Mouse (Mus musculus): ENCODE measurements around the gene Clps. TPM values are rescaled to one million over a fixed set of nuclear protein-coding genes. Genes with fewer than 3 reads are reported as not detected.
A peak's percentile ranks its signal among the peaks of the same experiment; 100 is the strongest.

Clps gene
- total RNA-seq (2021) = 1,000 to 10,000 TPM in 1 of 2 experiments, under 1 TPM in 1; 0.56 to 1,299 TPM
- long read RNA-seq, experiment 1, partial matches to known transcripts = 0 of 1 reads
- long read RNA-seq, experiment 1, other reads (novel, unspliced or antisense) = 1 of 1 reads
- long read RNA-seq, experiment 2, transcript Clps-201 (3 exons, 611 nt) = major isoform, 655 of 741 reads
- long read RNA-seq, experiment 2, partial matches to known transcripts = 12 of 741 reads
- long read RNA-seq, experiment 2, other reads (novel, unspliced or antisense) = 73 of 741 reads

DNA sequence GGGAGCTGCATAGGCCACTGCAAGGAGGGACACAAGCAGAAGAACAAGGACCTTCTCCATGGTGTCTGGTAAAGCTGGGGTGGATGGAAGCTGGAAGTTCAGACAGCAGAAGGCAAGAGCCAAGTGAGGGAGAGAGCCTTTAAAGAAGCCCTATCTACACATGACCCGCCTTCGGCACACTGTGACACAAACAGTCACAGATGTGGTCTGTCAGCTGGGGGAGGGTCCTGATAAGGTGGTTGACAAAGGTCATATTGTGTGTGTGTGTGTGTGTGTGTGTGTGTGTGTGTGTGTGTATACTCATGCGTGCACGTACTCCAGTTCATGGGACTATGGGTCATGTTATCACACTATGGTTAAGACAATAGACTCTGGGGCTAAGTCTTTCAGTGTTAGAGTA is at the start of gene Clps:
Clps (minus strand) TSS at position 169 of the 400 bp plus-strand sequence.
- DNase-seq (ENCODE audit: low spot score in 2 of 2) = no peak

DNA sequence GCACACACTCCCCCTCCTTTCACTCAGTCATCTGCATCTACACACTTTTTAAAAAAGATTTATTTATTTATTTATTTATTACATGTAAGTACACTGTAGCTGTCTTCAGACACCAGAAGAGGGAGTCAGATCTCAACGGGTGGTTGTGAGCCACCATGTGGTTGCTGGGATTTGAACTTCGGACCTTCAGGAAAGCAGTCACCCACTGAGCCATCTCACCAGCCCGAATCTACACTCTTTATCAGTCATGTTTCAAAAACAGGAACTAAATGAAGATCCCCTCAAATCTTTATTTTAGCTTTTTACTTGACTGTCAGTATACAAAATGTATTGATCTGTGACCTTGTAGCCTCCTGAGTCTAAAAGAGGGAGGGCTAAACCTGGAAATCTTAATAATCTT is 49.0 kb upstream of the Clps start:
- DNase-seq (ENCODE audit: low spot score in 2 of 2) = no peak

DNA sequence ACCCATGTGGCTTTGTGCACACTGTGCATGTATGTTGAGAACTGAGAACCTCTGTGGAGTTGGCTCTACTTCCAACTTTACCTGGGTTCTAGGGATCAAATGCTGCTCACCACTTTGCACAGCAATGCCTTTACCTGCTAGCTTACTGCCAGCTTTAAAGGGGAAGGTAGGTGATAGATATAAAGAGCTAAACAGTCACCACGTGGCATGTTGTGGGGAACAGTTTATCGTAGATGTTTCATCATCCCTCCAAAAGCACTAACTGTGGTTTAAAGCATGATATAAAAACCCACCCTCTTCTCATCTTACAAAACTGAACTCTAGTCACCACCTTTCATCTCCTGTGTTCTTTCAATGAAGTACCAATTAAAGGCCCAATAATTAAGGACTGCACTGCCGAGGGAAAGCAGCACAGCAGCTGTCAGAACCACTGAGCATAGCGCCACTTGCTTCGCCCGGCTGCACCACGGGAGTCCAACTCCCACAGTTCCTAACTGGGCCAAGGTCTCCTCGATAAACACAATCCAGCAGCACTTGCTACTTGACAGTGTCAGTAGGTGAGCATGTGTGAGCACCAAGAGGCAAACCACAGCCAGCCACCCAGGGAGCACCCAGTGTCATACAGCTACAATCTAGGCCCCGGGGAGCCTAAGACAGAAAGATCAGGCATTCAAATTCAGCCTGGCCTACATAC is 41.1 kb upstream of the Clps start:
- no peak for DNase-seq (ENCODE audit: low spot score in 2 of 2)

DNA sequence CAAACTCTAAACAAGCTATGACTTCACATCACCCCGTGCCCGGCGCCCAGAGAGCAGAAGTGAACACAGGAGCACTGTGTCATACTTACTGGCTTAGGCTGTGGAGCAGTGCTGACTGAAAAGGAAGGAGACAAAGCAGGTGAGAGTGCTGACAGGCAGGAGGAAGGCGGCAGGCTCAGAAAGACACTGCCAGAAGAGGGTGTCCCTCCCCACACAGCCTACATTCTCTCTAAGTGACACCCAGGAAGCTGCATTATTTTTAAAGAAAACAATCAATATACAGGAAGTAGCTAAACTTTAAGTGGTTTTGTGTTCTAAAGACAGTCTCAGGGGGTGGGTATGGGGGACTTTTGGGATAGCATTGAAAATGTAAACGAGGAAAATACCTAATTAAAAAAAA is 40.2 kb upstream of the Clps start:
- DNase-seq (ENCODE audit: low spot score in 2 of 2) = no peak

DNA sequence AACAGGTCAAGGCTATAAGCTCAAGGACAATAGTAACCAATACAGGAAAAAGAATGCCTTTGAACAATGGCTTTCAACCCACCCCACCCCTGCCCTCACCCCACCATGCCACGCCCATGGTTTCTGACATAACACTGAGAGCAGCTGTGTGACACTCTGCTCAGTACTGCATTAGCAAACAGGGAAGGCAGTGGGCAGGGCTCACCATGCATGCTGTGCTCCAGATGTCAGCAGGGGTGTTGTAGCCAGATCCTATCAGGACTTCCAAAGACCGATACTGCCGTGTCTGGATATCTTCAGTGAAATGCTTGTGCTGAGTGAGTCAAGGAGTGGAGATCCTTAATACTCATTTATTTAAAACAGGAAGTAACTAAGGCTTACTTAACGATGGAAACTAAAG is 33.4 kb upstream of the Clps start:
- DNase-seq (ENCODE audit: low spot score in 2 of 2) = no peak

DNA sequence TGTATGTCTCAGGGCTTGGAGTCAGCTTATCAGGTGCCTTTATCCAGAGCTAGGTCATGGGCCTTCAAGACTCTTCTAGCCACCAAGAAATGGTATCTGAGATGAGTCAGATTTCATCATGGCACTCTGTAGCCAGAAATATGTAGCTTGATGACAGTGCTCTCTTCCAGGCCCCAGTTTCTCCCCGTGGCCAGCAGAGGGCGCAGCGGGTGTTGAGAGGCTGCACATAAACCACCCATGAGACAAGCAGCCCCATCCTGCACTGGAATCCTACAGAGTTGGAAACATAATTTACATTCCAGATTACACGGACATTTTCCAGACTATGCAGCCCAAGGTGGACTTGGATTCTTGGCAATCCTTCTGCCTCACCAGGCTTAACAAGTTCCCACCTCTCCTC is 32.4 kb upstream of the Clps start:
- peak; percentile 57 to 64 for DNase-seq (ENCODE audit: low spot score in 2 of 2)

DNA sequence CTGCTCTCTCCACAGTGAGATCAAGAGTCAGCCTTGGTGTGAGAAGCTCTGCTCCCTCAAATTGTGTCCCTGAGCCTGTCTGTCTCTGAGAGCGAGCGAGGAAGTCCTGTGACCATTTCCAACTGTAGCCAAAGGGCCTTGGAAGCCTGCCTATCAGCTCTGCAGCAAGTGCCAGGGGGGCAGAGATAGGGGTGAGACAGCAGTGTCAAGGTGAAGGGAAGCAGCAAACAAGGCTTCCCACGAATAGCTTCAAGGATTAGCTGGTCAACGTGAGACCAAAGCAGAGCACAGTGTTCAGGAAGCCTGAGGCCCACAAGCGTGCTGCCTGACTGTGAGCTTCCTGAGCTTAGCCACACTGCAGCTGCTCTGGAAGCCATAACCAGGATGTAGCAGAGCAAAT is 30.9 kb upstream of the Clps start:
- DNase-seq (ENCODE audit: low spot score in 2 of 2) = no peak

DNA sequence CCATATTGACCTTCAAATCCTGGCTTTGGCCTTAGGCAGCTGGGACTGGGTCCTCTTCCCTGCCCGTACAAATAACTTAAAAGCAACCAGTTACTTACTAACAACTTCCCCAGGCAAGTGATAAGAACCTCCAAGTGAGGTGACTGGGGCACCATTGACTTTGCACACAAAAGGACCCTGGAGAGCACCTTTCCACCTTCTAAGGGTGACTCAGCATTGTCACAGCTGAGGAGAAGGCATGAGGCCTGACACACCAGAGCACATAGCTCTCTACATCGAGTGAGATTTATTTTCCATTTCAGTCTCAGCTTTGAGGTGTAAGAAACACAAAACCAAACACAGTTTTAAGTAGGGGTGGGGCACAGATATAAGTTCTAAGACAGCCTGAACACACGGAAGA is 30.0 kb upstream of the Clps start:
- no peak for DNase-seq (ENCODE audit: low spot score in 2 of 2)

DNA sequence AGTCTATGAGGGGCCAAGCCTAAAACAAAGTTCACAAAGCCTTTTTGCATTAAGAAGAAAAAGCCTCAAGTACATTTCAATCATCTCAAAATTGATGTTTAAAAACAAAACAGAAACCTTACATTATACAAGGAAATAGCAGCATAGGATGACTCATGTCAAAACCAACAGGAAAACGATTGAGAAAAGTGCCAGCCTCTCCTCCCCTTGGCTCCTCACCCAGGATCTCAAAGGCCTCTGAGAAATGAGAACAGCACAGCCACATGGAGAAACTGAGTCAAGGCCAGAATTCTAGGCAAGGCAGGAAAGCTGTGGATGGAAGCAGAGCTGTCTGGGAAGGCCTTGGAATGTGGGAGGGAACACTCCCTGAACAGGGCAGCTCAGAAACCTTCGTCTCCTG is 28.0 kb upstream of the Clps start:
- no peak for DNase-seq (ENCODE audit: low spot score in 2 of 2)

DNA sequence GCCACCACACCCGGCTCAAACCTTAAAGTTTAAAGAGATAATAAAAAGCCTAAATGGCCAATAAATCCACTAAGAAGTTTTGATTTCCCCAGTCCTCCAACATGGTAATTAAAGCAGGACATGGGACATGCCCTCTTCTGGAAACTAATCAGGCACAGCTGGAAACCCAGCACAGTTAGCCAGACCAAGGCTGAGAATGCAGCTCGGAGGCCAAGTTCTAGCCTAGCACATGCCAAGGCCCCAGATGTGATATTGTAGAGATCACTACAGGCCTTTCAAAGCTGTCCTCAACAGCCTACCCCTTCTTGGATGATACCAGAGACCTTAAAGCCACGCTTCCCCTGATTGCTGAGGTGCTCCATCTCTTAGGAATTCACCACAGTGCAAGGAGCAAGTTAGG is 25.9 kb upstream of the Clps start:
- DNase-seq (ENCODE audit: low spot score in 2 of 2) = no peak

DNA sequence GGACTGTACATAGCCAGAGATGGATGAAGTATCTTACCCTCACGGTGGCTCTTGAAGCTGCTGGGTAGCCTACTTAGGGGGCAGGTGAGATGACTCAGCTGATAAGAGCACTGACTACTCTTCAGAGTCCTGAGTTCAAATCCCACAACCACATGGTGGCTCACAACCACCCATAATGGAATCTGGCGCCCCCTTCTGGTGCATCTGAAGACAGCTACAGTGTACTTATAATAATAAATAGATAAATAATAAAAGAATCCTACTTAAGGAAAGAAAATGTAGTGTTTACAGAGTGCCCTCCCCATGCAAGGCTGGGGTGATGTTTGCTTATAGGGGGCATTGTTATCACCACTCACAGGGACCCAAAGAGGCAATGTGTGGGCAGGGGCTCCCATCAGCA is 20.5 kb upstream of the Clps start:
- no peak for DNase-seq (ENCODE audit: low spot score in 2 of 2)

DNA sequence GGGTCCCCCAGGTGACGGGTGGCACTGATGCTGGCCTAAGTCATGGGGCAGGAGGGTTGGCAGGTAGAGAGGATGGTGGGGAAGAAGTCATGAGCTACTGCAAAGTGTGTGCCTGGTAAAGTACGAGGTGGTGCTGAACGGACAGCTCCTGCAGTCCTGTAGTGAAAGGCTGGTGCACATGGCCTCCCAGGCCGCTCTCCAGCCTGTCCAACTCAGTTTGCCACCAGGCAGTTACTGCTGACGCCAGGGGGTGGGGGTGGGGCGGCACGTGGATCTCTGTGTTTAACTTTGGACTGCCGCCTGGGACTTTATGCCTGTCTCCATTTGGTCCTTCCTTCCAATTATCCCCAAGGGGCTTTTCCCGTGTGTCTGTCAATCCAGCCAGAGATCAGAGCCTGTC is 19.8 kb upstream of the Clps start:
- DNase-seq (ENCODE audit: low spot score in 2 of 2) = peak; percentile 19 to 39

DNA sequence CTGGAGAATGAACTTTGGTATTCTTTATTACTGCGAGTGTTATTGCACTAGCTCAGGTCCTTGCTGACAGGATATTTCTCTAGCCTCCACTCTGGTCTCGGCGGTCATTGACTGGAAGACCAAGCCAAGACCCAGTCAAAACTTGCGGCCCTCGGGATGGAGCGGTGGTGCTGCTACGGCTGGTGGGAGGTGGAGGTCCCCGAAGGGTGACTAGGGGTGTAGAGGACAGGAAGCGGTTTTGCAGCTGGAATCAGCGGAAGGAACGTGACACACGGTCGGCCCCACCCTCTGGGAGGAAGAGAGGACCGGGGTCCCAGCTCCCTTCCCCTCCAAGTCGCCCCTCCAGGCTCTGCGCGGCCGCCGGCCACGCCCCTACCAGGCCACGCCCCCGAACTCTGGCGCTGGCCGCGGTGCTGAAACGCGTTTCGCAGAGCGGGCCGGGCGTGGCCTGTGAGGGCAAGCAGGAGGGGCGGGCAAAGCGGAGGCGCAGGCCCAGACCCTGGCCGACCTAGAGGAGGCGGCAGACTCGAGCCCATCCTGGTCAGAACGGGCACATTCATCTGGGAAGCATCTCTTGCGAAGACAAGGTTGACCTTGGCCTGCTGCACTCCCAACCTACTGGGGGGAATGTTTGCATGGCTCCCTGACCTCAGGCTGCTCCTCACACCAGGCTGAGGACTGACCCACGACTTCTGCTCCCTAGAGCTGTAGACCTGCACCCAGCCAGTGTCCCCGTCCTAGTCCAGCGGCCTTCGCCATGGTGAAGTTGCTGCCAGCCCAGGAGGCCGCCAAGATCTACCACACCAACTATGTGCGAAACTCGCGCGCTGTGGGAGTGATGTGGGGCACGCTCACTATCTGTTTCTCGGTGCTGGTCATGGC is 14.9 kb upstream of the Clps start, which contains the start of gene Lhfpl5:
Lhfpl5 (plus strand) TSS at position 398 of the 882 bp plus-strand sequence.
- DNase-seq (ENCODE audit: low spot score in 2 of 2) = peak in 1 of 2 experiments; percentile 35

DNA sequence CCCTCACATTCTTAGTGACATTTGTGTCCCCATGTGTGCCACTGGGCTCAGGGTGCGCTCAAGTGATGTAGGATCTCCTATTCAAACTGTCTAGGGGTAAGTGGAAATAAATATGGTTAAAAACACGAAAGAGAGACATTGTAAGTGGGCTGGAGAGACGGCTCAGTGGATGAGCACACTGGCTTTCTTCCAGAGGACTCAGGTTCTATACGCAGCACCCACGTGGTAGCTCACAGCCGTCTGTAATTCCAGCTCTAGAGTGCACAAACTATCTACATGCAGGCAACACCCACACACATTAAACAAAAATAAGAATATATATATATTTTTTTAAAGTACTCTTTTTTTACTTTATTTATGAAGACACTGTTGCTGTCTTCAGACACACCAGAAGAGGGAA is 12.4 kb upstream of the Clps start:
- DNase-seq (ENCODE audit: low spot score in 2 of 2) = no peak

DNA sequence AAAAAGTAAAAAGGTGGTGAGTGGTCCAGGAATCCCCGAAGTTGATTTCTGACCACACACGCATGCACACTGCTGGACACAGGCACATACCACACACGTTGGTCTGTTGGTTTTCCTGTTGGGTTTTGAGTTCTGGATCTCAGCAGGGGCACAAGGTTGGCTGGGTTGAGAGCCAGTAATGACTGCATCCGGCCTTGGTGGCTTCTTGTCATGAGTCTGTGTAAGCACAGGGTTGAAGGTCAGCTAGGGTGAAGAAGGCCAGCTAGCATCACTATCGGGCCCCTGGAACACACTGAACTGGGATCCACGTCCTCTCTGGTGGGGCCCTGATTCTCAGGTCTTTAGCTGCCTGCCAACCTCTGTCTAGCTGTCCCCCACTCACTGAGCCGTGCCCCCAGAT is 12.0 kb upstream of the Clps start:
- no peak for DNase-seq (ENCODE audit: low spot score in 2 of 2)

DNA sequence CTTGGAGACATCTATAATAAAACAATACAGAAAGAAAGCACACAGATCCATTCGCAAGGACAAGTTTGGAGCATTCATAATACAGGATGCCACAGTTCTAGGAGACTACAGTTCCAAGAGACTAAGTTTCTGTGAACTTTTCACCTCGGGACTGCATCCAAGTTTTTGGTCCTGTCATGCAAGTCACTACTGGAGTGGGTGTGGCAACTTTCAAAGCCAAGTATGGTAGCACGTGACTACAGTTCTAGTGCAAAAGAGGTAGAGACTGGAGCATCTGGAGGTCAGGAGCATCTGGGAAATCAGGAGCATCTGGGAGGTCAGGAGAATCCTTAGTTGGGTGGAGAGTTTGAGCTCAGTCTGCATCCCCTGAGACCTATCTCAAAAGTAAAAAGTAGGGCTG is 11.3 kb upstream of the Clps start:
- no peak for DNase-seq (ENCODE audit: low spot score in 2 of 2)

DNA sequence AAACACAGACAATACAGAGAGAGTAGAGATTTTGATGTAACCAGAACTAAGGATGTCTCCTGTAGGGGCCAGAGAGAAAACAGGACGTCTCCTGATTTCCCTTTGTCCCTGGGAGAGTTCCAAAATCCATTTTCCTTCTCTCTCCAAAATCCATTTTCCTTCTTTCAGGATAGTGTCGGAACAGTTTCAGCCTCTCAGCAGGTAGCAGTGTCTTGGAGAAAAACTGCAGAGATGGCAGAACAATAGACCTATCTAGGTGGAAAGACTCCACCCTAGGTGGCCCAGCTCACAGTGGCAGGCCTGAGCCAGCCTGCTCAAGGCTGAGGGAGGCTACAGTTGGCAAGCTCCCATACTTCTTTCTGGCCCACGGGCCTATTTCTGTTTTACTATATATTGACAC is 7.0 kb upstream of the Clps start:
- no peak for DNase-seq (ENCODE audit: low spot score in 2 of 2)

DNA sequence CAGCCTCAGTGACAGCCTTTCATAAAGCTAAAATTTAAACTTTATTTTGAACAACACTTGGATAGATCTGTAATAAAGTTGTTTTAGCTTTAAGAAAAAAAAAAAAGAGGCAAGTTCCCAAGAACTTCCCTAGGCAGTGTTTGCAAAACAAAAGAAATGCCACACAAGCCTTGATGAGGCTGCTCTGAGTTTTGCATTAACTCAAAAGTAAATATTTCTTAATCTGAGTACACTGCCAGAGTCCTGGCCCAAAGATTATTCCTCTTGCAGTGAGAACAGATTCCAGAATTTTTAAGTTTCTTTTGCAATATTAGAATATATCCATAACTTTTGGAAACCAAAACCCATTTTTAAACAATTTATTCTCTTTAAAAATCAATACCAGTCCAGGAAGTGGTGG is 4.6 kb upstream of the Clps start:
- no peak for DNase-seq (ENCODE audit: low spot score in 2 of 2)

DNA sequence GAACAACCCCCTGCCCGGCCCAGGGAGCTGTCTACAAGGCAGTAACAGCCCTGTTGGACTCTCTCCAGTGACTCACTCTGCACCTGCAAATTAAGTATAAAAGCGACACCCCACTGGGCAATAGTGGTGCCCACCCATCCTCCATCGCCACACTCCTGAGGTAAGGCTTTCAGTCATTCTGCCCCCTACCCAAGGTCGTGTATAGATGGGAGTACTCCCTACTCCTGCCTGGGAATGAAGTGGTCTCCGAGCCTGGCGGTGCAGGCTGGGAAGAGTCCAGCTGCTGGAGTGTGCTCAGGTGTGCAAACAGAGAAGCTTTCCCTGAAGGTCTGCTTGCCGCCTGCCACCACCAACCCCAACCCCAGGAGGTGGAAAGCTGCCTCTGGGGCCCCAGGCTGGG is 1.0 kb upstream of the Clps start:
- no peak for DNase-seq (ENCODE audit: low spot score in 2 of 2)

DNA sequence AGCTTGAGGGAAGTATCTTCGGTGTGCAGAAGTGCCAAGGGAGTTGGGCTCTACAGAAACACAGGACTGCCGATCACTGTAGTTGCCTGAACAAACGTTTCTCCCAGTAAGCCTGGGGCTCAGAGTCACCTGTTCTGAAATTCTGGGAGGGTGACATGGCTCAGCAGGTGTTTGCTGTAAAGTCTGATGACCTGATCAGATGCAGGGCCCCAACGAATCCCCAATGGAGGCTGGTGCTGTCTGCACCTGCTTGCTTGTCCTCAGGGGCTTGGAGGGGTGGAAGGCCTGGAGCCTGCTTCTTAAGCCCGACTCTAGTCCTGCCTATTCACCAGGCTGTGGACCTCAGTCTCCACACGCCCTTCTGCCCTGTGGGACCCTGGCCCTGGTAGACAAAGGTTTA is 2.8 kb downstream of the Clps start:
- DNase-seq (ENCODE audit: low spot score in 2 of 2) = no peak

DNA sequence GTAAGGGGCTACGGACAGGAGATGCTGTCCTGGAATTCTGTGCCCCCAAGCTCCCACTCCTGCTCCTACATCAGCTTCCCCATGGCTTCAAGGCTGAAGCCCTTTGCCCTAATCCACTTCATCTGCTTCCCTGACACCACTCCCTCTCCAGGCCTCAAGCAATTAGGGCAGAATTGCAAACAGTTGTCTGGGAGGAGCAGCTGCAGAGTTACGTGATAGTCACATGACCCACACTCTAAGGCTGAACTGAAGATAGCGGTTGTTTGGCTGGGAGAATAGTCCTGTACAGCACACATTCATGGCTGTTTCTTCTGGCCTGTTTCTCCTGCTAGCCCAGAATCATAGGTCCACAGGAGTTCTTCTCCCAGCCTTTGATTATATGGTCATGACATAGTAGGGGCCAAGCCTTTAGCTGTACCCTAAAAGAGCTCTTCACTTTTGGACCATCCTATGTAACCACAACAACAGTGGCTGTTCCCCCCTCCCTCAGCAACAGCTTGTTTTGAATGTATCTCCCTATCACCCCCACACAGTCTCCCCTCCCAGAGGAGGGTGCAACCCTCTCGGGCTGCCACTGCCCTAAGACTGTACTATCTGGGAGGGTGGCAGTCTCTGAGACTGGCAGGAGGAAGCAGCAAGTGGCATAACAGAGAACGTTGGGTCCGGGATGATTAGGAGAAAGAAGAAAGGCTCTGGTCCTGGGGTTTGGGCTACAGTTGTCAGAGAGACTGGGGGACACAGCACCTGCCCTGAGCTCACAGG is 3.8 kb downstream of the Clps start:
- DNase-seq (ENCODE audit: low spot score in 2 of 2) = no peak
